Mouse (Mus musculus): Measurements from ENCODE around the gene Arhgef16.

Gene Arhgef16

DNA sequence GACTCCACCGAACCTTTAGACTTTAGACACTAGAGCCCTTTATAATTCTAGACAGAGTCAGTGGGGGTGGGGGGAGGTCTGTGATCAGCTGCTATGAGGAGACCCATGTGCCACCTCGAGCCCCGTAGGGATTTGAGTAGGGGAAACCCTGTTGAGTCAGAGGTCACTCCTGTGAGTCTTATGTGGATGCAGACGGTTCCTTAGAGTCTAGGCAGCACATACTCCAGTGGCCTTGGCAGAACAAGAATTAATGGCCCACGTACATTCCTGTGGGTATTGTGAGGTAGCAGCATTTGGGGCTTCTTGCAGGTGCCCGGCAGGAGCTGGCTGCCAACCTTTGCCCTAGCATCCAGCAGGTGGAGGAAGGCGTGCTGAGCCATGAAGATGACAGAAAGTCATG, 70.1 kb downstream of the Arhgef16 start:
- DNase-seq (ENCODE audit: low read depth in 2 of 2, low spot score in 2 of 2), result no peak

DNA sequence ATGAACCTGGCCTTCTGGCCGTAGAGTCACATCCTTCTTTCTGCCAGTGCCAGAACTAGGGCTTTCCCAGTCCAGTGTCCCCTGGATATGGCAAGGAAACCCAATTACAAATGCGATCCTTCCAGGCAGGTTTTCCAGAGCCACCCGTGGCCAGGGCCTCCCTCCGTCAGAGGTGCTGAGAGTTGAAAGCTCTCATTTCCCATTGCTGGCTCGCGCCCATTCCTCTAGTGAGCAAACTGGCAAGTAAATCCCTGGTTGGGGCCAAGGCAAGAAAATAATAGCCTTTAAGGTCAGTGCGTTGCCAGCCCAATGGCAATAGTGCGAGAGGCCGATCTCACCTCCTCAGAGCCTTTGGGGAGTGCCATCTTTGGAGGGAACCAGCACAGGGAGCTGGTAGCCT, 71.9 kb downstream of the Arhgef16 start:
- DNase-seq (ENCODE audit: low read depth in 2 of 2, low spot score in 2 of 2), result no peak
